Mouse (Mus musculus) forebrain, embryonic 12.5 days (tissue): Measurements from ENCODE around the gene Pitx1. TPM values are rescaled to one million over a fixed set of nuclear protein-coding genes. Genes with fewer than 3 reads are reported as not detected.

ENCODE experiments used
- ATAC-seq: fragments of 200-750 bp; cut with Nextera tagmentation; 2 replicates; pipeline ENCODE4 v1.8.0; 2017; ENCODE audit warnings: moderate TSS enrichment; ENCODE audit not compliant: low FRiP score
- H3K27ac ChIP-seq: fragments of 300-500 bp; sonication (generic); 2 replicates; pipeline ENCODE4 v1.5.1; 2016; ENCODE audit warnings: mild to moderate bottlenecking
- H3K27me3 ChIP-seq: fragments of 300-500 bp; sonication (generic); 2 replicates; pipeline ENCODE4 v1.6.1; 2016; ENCODE audit warnings: mild to moderate bottlenecking
- H3K36me3 ChIP-seq: fragments of 300-500 bp; sonication (generic); replicated peaks from 2 replicates; pipeline ENCODE4 v1.6.1; 2016; ENCODE audit warnings: mild to moderate bottlenecking
- H3K4me1 ChIP-seq: fragments of 300-500 bp; sonication (generic); 2 replicates; pipeline ENCODE4 v1.6.1; 2016
- H3K4me2 ChIP-seq: fragments of 300-500 bp; sonication (generic); 2 replicates; pipeline ENCODE4 v1.6.1; 2016; ENCODE audit warnings: mild to moderate bottlenecking, moderate library complexity
- H3K4me3 ChIP-seq: fragments of 300-500 bp; sonication (generic); replicated peaks from 2 replicates; pipeline ENCODE4 v1.5.1; 2016; ENCODE audit warnings: mild to moderate bottlenecking
- H3K9ac ChIP-seq: fragments of 300-500 bp; sonication (generic); 2 replicates; pipeline ENCODE4 v1.6.1; 2016; ENCODE audit warnings: mild to moderate bottlenecking
- H3K9me3 ChIP-seq: fragments of 300-500 bp; sonication (generic); 2 replicates; pipeline ENCODE4 v1.6.1; 2016
- WGBS: fragments of 180-500 bp; shearing (Covaris S2); methylation state at CpG from one replicate; pipeline ENCODE4 v1.1.7; 2016; 5-methylcytosine and 5-hydroxymethylcytosine counted together
- polyA plus RNA-seq: library from polyadenylated mRNA; unstranded; fragments of >200 nt; fragmentation: Nextera tagmentation; extraction: Ambion mirVana; gene quantifications from 2 replicates; pipeline ENCODE4 v1.2.1, GENCODE M21; 2016

Pitx1 gene
- polyA plus RNA-seq, 1 experiment from 2014 or later, result 2.8 TPM

DNA sequence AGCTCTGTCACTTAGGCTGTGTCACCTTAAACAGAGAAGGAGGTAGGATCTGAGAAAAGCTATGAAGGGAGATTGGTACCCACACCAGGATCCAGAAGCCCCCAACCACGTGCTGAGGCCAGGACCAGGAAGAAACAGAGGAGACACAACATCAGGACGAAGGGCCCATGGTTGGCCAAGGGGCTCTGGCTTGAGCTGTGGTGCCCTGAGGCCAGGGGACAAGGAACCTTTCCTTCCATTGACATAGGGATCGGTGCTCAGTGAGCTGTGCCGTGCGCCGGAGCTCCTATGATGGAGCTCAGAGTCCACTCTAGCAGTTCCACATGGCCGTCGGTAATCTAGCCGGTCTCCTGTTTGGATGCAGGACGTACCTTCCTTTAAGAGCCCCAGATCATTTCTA is 26.3 kb downstream of the Pitx1 start:
- Histone ChIP-seq H3K36me3 (no peaks in the 10 kb centered on the region), H3K27ac (no peak overlapping the region), H3K4me3 (no peak overlapping the region), H3K9me3 (no peaks in the 10 kb centered on the region), H3K4me1 (no peaks in the 10 kb centered on the region), H3K27me3 (no peaks in the 10 kb centered on the region; the same call in 1 of the 2 replicates), H3K9ac (no peak overlapping the region), H3K4me2 (no peak overlapping the region)
- WGBS, result 89% methylated on average over 10 of the region's 10 CpGs
- ATAC-seq, result no peak

DNA sequence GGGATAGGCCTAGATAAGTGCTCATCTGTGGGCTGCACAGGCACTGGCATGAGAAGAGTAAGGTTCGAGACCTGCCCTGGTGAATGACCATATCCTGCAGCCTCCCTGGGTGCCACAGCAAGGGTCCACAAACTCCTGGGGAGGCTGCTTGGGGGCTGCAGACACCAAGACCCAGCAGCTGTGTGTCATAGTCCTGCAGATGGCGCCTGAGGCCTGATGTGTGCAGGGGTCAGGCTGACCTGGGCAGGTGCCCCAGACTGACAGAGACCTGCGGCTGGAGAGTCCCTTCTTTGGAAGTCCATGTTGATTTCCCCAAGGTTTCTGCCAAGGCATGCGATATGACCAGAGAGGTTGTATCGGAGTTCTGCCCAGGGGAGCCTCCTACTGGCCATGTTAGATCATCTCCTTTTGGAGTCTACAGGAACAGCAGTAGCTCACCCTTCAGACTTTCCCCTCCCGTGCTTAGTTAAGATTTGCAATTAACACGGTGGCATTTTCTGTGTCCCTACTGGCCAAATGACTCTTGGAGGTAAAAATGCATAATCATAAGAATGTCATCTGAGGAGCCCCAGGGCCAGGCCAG is 26.9 kb downstream of the Pitx1 start:
- H3K27ac ChIP-seq, result no peak overlapping the region
- no peak for ATAC-seq
- no peaks in the 10 kb centered on the region for H3K4me1 ChIP-seq
- no peaks in the 10 kb centered on the region for H3K9me3 ChIP-seq
- no peaks in the 10 kb centered on the region; the same call in 1 of the 2 replicates for H3K27me3 ChIP-seq
- no peak overlapping the region for H3K4me3 ChIP-seq
- no peak overlapping the region for H3K9ac ChIP-seq
- H3K36me3 ChIP-seq, result no peaks in the 10 kb centered on the region
- WGBS, result 69% methylated on average over 7 of the region's 7 CpGs
- no peak overlapping the region for H3K4me2 ChIP-seq

DNA sequence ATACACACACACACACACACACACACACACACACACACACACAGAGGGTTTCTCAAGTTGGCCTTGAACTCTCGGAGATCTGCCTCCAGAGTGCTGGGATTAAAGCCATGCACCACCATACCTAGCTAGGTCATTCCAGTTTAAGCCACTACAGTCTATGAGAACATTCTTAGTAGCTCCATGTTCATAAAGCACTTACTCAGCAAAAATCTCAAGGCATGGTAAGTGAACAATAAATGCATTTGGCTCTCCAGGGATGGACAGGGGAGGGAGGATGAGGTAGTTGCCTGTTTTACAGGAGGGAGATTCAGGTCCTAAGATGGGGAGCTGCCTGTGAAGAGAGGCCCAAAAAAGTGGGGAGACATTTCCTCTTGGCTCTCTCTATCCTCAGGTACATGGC is 32.0 kb downstream of the Pitx1 start:
- Histone ChIP-seq H3K4me1 (no peaks in the 10 kb centered on the region), H3K9me3 (no peaks in the 10 kb centered on the region; the same call in 1 of the 2 replicates), H3K27ac (no peak overlapping the region), H3K4me3 (no peak overlapping the region), H3K36me3 (no peaks in the 10 kb centered on the region), H3K9ac (no peak overlapping the region), H3K27me3 (no peaks in the 10 kb centered on the region; the same call in 1 of the 2 replicates), H3K4me2 (no peak overlapping the region)
- ATAC-seq, result no peak
- WGBS, result 100% methylated on average over 1 of the region's 1 CpGs

DNA sequence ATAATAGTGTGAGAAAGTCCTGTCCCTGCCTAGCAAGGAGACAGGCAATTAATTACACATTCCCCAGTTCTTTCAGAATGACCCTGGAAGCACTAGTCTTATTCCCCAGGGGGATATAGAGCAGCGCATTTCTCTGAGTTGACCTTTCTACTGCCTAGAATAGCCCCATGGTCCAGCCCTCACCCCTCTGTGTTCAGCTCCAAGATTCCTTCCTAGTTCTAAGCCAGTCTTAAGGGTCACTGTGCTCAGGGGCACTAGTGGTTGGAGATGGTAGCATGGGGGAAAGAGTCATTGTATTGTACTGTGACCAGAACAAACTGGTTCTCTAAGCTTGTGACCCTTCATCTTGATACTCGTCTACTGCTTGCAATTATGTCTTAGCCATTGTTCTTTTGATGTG is 34.7 kb downstream of the Pitx1 start:
- no peak for ATAC-seq
- WGBS, result 71% methylated on average over 2 of the region's 2 CpGs
- Histone ChIP-seq H3K27ac (no peak overlapping the region), H3K4me3 (no peak overlapping the region), H3K4me2 (no peak overlapping the region), H3K9me3 (no peaks in the 10 kb centered on the region; the same call in 1 of the 2 replicates), H3K27me3 (no peaks in the 10 kb centered on the region), H3K9ac (no peak overlapping the region), H3K4me1 (no peaks in the 10 kb centered on the region), H3K36me3 (no peaks in the 10 kb centered on the region)

DNA sequence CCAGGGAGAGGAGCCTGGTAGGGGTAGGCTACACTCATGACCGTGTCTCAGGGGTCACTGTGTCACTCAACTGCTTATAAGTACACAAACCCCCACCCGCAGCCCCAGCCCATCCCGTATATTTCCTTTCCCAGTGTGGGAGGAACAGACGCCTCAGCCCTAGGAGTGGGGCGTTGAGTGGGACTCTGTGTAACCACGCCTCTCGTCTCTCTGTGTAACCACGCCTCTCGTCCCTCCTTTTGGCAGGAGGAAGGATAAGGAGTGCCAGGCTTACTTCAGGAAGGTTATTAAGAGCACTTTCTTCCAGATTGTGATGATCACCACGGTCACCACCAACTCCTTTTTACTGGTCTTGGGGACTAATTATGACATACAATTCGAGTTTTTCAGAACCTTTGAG is 49.9 kb downstream of the Pitx1 start:
- Histone ChIP-seq H3K27ac (no peak overlapping the region), H3K4me1 (no peaks in the 10 kb centered on the region), H3K36me3 (no peaks in the 10 kb centered on the region), H3K9ac (no peak overlapping the region), H3K27me3 (no peaks in the 10 kb centered on the region), H3K4me3 (no peak overlapping the region), H3K9me3 (no peaks in the 10 kb centered on the region), H3K4me2 (no peak overlapping the region)
- 84% methylated on average over 11 of the region's 11 CpGs for WGBS
- ATAC-seq, result no peak

DNA sequence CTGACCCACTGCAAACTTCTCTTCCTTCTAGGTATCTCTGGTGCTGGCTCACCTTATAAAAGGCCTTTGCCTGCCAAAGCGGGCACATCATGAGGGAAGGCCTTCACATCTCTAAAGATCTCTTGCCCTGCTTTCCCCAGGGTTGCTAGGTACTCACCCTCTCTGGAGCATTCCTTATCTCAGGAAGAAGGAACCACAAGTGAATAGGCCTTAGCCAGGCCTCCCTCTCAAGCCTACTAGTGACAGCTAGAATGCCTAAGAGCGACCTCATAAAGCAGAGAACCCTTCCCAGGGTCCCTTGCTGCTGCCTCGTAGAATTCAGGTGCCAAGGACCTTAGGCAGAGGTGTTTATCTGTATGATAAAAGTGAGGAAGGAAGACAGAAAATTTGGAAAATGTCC is 51.7 kb downstream of the Pitx1 start, which contains the start of gene Catsper3:
Gene Catsper3, plus strand, starts transcription at position 301 of the 400 bp plus-strand sequence.
- Histone ChIP-seq H3K9me3 (no peaks in the 10 kb centered on the region), H3K27me3 (no peaks in the 10 kb centered on the region), H3K9ac (no peak within 1 kb of the TSS), H3K4me3 (no peak within 1 kb of the TSS), H3K36me3 (no peaks in the 10 kb centered on the region), H3K4me1 (no peaks in the 10 kb centered on the region), H3K27ac (no peak within 1 kb of the TSS), H3K4me2 (no peak within 1 kb of the TSS)
- no peak for ATAC-seq
- 86% methylated on average over 3 of the region's 3 CpGs for WGBS

DNA sequence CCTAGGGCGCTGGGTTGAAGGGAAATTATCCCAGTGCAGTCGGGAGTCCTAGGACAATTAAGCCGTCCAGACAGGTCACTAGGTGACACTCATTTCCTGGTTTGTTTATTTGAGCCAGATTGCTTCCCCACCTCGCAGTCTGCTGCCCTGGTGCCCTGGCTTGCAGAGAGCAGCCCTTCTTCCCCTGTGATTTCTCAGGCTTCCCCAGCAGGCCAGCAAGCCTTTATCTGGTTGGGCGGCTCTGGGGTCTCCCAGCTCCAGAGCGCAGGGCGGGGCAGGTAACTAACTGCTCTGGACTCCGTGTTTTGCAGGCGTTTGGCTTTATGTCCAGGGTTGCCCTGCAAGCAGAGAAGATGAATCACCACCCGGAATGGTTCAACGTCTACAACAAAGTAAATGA is 60.9 kb downstream of the Pitx1 start:
- Histone ChIP-seq H3K36me3 (no peaks in the 10 kb centered on the region), H3K4me3 (no peak overlapping the region), H3K27me3 (no peaks in the 10 kb centered on the region), H3K4me1 (no peaks in the 10 kb centered on the region), H3K9ac (no peak overlapping the region), H3K9me3 (no peaks in the 10 kb centered on the region), H3K27ac (no peak overlapping the region), H3K4me2 (no peak overlapping the region)
- no peak for ATAC-seq
- 75% methylated on average over 11 of the region's 11 CpGs for WGBS

Other genes starting within 250 kb of the Pitx1 start
- gene B4galt7, start 236.3 kb downstream of the Pitx1 start, polyA plus RNA-seq, result 31.4 and 31.7 TPM in 2 replicates
- 68.1 and 73.2 TPM in 2 replicates for gene Caml, start 213.2 kb downstream of the Pitx1 start, polyA plus RNA-seq
- gene Ddx46, start 201.2 kb downstream of the Pitx1 start, polyA plus RNA-seq, result 47.4 and 52.4 TPM in 2 replicates
- 68.7 and 71.2 TPM in 2 replicates for gene B230219D22Rik, start 143.1 kb downstream of the Pitx1 start, polyA plus RNA-seq
- gene Txndc15, start 121.5 kb downstream of the Pitx1 start, polyA plus RNA-seq, result 86.3 and 93.3 TPM in 2 replicates
- 23.1 and 25.6 TPM in 2 replicates for gene Pcbd2, start 108.8 kb downstream of the Pitx1 start, polyA plus RNA-seq
- not detected in 2 replicates for gene Catsper3, start 51.6 kb downstream of the Pitx1 start, polyA plus RNA-seq